In the genomic region with DNA sequence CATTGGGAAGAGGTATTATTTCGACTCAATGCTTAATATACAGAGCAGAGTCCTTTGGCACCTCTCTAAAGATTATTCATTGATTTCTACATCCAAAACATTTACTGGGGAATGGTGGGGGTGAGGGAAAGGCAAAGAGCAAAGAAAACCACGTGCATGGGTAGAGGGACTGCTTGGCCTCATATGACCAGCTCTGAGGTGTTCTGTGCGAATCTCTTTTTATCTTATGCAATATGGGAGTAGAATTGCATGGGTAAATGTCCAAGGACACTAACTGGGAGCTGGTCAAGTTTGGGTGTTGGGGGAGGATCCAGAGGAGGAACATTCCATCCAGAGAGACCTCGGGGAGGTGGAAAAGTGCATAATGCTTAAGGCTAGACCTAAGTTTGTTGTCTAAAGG, we compare ENCODE assay signal across 30 mouse cellular contexts. TPM values are rescaled to one million over a fixed set of nuclear protein-coding genes. Genes with fewer than 3 reads are reported as not detected.
A peak's percentile ranks its signal among the peaks of the same experiment; 100 is the strongest.
DNase-seq lines count a peak whose midpoint lies in the region; ATAC-seq and TF ChIP-seq lines count a peak whose summit lies in the region.
"Had no signal": no experiment of that assay in that cellular context is flagged by ENCODE, and none has a peak within 500 bp of the region (broad histone marks: within the 10 kb centered on the region; RNA-seq: fewer than 3 reads in every experiment).

No protein-coding gene starts in this region.

- no peak for TF ChIP-seq CTCF in liver, embryonic 14.5 days (IDR thresholded peaks at IDR 0.05; ENCODE audit: low read depth)
- TF ChIP-seq CTCF in liver, postnatal 0 days (IDR thresholded peaks at IDR 0.05; ENCODE audit: low read depth): no peak

- WGBS in liver, embryonic 14.5 days (ENCODE audit: insufficient replicate concordance): 35% methylated on average over 4 of the region's 4 CpGs
- 42% methylated on average over 4 of the region's 4 CpGs for WGBS in liver, embryonic 12.5 days (ENCODE audit: insufficient replicate concordance)
- WGBS in liver, embryonic 16.5 days (ENCODE audit: insufficient replicate concordance): 41% methylated on average over 4 of the region's 4 CpGs
- WGBS in liver, postnatal 0 days (ENCODE audit: insufficient replicate concordance): 45% methylated on average over 4 of the region's 4 CpGs

- DNase-seq in heart, adult 11 months: peak; percentile 13
- no peak for DNase-seq in heart, adult 18-20 months
- no peak for DNase-seq in liver, embryonic 14.5 days (ENCODE audit: low read depth in 3 of 3, low spot score in 3 of 3)
- peak; percentile 33 for DNase-seq in liver, postnatal 0 days
- DNase-seq in thymus, postnatal 4 days: no peak
- DNase-seq: adrenal gland, postnatal 10 days; adrenal gland, postnatal 25 days; cerebellum, adult 11 months; cerebellum, adult 18-20 months; cerebellum, adult 8-10 months; cerebellum, adult 9-11 months; cerebellum, postnatal 14 days; cerebellum, postnatal 36 days; embryo, embryonic 11 days had no signal

- H3K4me3 ChIP-seq in liver, embryonic 14.5 days (ENCODE audit: insufficient read depth in 1 of 2, low read depth in 2 of 2, low read length in 2 of 2): no peak overlapping the region
- H3K4me3 ChIP-seq in liver, embryonic 12.5 days: no peak overlapping the region
- no peak overlapping the region for H3K4me3 ChIP-seq in liver, embryonic 16.5 days (ENCODE audit: low read depth, low read length)
- H3K4me3 ChIP-seq in liver, postnatal 0 days (ENCODE audit: low read depth, low read length): no peak overlapping the region
- H3K4me3 ChIP-seq: embryonic facial prominence, embryonic 13.5 days; embryonic facial prominence, embryonic 15.5 days; erythroblast, embryonic 14.5 days; forebrain, embryonic 10.5 days; forebrain, embryonic 12.5 days had no signal

- H3K36me3 ChIP-seq in liver, embryonic 14.5 days (replicated peaks; ENCODE audit: control insufficient read depth, insufficient read depth, low read depth): no peaks in the 10 kb centered on the region
- H3K36me3 ChIP-seq in liver, embryonic 12.5 days: no peaks in the 10 kb centered on the region
- H3K36me3 ChIP-seq in liver, embryonic 16.5 days (ENCODE audit: control insufficient read depth, insufficient read depth): no peaks in the 10 kb centered on the region
- peaks cover 12% of the 10 kb centered on the region; the same call in 1 of the 2 replicates for H3K36me3 ChIP-seq in liver, postnatal 0 days (replicated peaks; ENCODE audit: insufficient read depth, low read length)
- H3K36me3 ChIP-seq: embryonic facial prominence, embryonic 13.5 days; embryonic facial prominence, embryonic 15.5 days; forebrain, embryonic 10.5 days; forebrain, embryonic 12.5 days had no signal

- H3K9ac ChIP-seq in liver, embryonic 14.5 days (replicated peaks): no peak overlapping the region
- H3K9ac ChIP-seq in liver, embryonic 12.5 days: no peak overlapping the region
- no peak overlapping the region for H3K9ac ChIP-seq in liver, embryonic 16.5 days (ENCODE audit: low read depth, low read length)
- H3K9ac ChIP-seq in liver, postnatal 0 days (replicated peaks): no peak overlapping the region
- H3K9ac ChIP-seq: embryonic facial prominence, embryonic 13.5 days; embryonic facial prominence, embryonic 15.5 days; forebrain, embryonic 12.5 days had no signal

- no peaks in the 10 kb centered on the region for H3K9me3 ChIP-seq in liver, embryonic 14.5 days (ENCODE audit: control insufficient read depth, low read length)
- H3K9me3 ChIP-seq in liver, embryonic 12.5 days (replicated peaks): no peaks in the 10 kb centered on the region
- no peaks in the 10 kb centered on the region for H3K9me3 ChIP-seq in liver, embryonic 16.5 days (replicated peaks; ENCODE audit: control insufficient read depth, low read length)
- no peaks in the 10 kb centered on the region for H3K9me3 ChIP-seq in liver, postnatal 0 days (ENCODE audit: low read length)
- H3K9me3 ChIP-seq: embryonic facial prominence, embryonic 13.5 days; embryonic facial prominence, embryonic 15.5 days; forebrain, embryonic 10.5 days; forebrain, embryonic 12.5 days had no signal

- peak; percentile 26; the same call in 1 of the 2 replicates for ATAC-seq in liver, embryonic 14.5 days (ENCODE audit: insufficient read depth)
- ATAC-seq in liver, embryonic 12.5 days: no peak
- peak; percentile 85 for ATAC-seq in liver, embryonic 16.5 days (ENCODE audit: low read depth)
- peak; percentile 40 for ATAC-seq in liver, postnatal 0 days
- ATAC-seq: forebrain, embryonic 14.5 days; forebrain, embryonic 16.5 days had no signal

- no peak overlapping the region for H3K4me2 ChIP-seq in liver, embryonic 14.5 days (ENCODE audit: low read depth)
- H3K4me2 ChIP-seq in liver, embryonic 12.5 days: no peak overlapping the region
- H3K4me2 ChIP-seq in liver, embryonic 16.5 days (ENCODE audit: low read depth, low read length): no peak overlapping the region
- no peak overlapping the region for H3K4me2 ChIP-seq in liver, postnatal 0 days (ENCODE audit: low read depth, low read length)
- H3K4me2 ChIP-seq: embryonic facial prominence, embryonic 13.5 days; embryonic facial prominence, embryonic 15.5 days; forebrain, embryonic 12.5 days had no signal

- no peak for TF ChIP-seq EP300 in liver, embryonic 14.5 days (IDR thresholded peaks at IDR 0.05; ENCODE audit: low read depth)
- TF ChIP-seq EP300 in liver, postnatal 0 days (IDR thresholded peaks at IDR 0.05; ENCODE audit: low read depth): peak; percentile 69

- no peaks in the 10 kb centered on the region for H3K27me3 ChIP-seq in liver, embryonic 14.5 days (ENCODE audit: control insufficient read depth, insufficient read depth, low read length)
- no peaks in the 10 kb centered on the region for H3K27me3 ChIP-seq in liver, embryonic 12.5 days (replicated peaks)
- H3K27me3 ChIP-seq in liver, embryonic 16.5 days (ENCODE audit: control insufficient read depth, insufficient read depth, low read depth, low read length): no peaks in the 10 kb centered on the region
- H3K27me3 ChIP-seq in liver, postnatal 0 days (ENCODE audit: insufficient read depth, low read length): no peaks in the 10 kb centered on the region
- H3K27me3 ChIP-seq: embryonic facial prominence, embryonic 13.5 days; embryonic facial prominence, embryonic 15.5 days; forebrain, embryonic 12.5 days had no signal

- 0 out of 4 replicates have a peak, but pooled peaks cover 0 to 2% of the 10 kb centered on the region in 2 experiments for H3K4me1 ChIP-seq in liver, embryonic 14.5 days (replicated peaks; ENCODE audit: control insufficient read depth in 2 of 2, insufficient read depth in 2 of 2, low read length in 1 of 2)
- H3K4me1 ChIP-seq in liver, embryonic 12.5 days: no peaks in the 10 kb centered on the region
- H3K4me1 ChIP-seq in liver, embryonic 16.5 days (ENCODE audit: control insufficient read depth, low read depth, low read length): peaks cover 3% of the 10 kb centered on the region
- peaks cover 3% of the 10 kb centered on the region; the same call in 1 of the 2 replicates for H3K4me1 ChIP-seq in liver, postnatal 0 days (ENCODE audit: insufficient read depth)
- H3K4me1 ChIP-seq: embryonic facial prominence, embryonic 13.5 days; embryonic facial prominence, embryonic 15.5 days; forebrain, embryonic 10.5 days; forebrain, embryonic 12.5 days had no signal

- H3K27ac ChIP-seq in liver, embryonic 14.5 days: no peak overlapping the region
- H3K27ac ChIP-seq in liver, embryonic 12.5 days: no peak overlapping the region
- H3K27ac ChIP-seq in liver, embryonic 16.5 days (ENCODE audit: low read length): no peak overlapping the region
- H3K27ac ChIP-seq in liver, postnatal 0 days (ENCODE audit: low read depth): no peak overlapping the region; the same call in 1 of the 2 replicates
- H3K27ac ChIP-seq: embryonic facial prominence, embryonic 13.5 days; embryonic facial prominence, embryonic 15.5 days; forebrain, embryonic 10.5 days; forebrain, embryonic 12.5 days had no signal

RNA-seq across cellular contexts. Expression of gene Mat1a, which starts 8.1 kb away (rescaled TPM):
- total RNA-seq in heart, adult 18-20 months (2021): not detected
- polyA plus RNA-seq in liver, embryonic 14.5 days (2012; rRNA removed): 7.7 and 8.3 TPM in 2 replicates
- 20.4 and 25.0 TPM in 2 replicates for polyA plus RNA-seq in liver, embryonic 14.5 days (2014; fragmentation: Nextera tagmentation; extraction: Ambion mirVana)
- 0.54 and 0.55 TPM in 2 replicates for polyA plus RNA-seq in liver, embryonic 12.5 days (2016; fragmentation: Nextera tagmentation; extraction: Ambion mirVana)
- polyA plus RNA-seq in liver, embryonic 16.5 days (2015; fragmentation: Nextera tagmentation; extraction: Ambion mirVana): 111 and 144 TPM in 2 replicates
- 1,129 and 1,137 TPM in 2 replicates for polyA plus RNA-seq in liver, postnatal 0 days (2015; fragmentation: Nextera tagmentation; extraction: Ambion mirVana)
- total RNA-seq: adrenal gland, postnatal 25 days; common myeloid progenitor, adult 5-6 weeks; MEL had no signal
- polyA plus RNA-seq: C2C12; embryonic facial prominence, embryonic 11.5 days; embryonic facial prominence, embryonic 13.5 days; embryonic facial prominence, embryonic 15.5 days; erythroblast, embryonic 14.5 days; forebrain, embryonic 10.5 days; forebrain, embryonic 12.5 days; forebrain, embryonic 14.5 days; forebrain, embryonic 16.5 days had no signal

RNA-seq across cellular contexts. Expression of gene Sftpa1, which starts 18.6 kb away (rescaled TPM):
- total RNA-seq in heart, adult 18-20 months (2021): 1 to 10 TPM in 1 of 2 experiments, not detected in 1; 6.4 TPM
- polyA plus RNA-seq in liver, embryonic 14.5 days (2012; rRNA removed): 0.01 and 0.10 TPM in 2 replicates
- polyA plus RNA-seq in liver, embryonic 14.5 days (2014; fragmentation: Nextera tagmentation; extraction: Ambion mirVana): 0.19 and 0.33 TPM in 2 replicates
- not detected in 2 replicates for polyA plus RNA-seq in liver, embryonic 12.5 days (2016; fragmentation: Nextera tagmentation; extraction: Ambion mirVana)
- 0.11 and 0.21 TPM in 2 replicates for polyA plus RNA-seq in liver, embryonic 16.5 days (2015; fragmentation: Nextera tagmentation; extraction: Ambion mirVana)
- 0.33 and 1.3 TPM in 2 replicates for polyA plus RNA-seq in liver, postnatal 0 days (2015; fragmentation: Nextera tagmentation; extraction: Ambion mirVana)
- total RNA-seq: common myeloid progenitor, adult 5-6 weeks; ES-E14; MEL had no signal
- polyA plus RNA-seq: brain, embryonic 14.5 days; C2C12; embryonic facial prominence, embryonic 11.5 days; embryonic facial prominence, embryonic 13.5 days; embryonic facial prominence, embryonic 15.5 days; erythroblast, embryonic 14.5 days; forebrain, embryonic 10.5 days; forebrain, embryonic 12.5 days; forebrain, embryonic 14.5 days; forebrain, embryonic 16.5 days had no signal

RNA-seq across cellular contexts. Expression of gene Mbl1, which starts 38.3 kb away (rescaled TPM):
- total RNA-seq in heart, adult 18-20 months (2021): not detected
- polyA plus RNA-seq in liver, embryonic 14.5 days (2012; rRNA removed): 5.5 and 9.6 TPM in 2 replicates
- polyA plus RNA-seq in liver, embryonic 14.5 days (2014; fragmentation: Nextera tagmentation; extraction: Ambion mirVana): 26.0 and 27.5 TPM in 2 replicates
- 9.2 and 9.9 TPM in 2 replicates for polyA plus RNA-seq in liver, embryonic 12.5 days (2016; fragmentation: Nextera tagmentation; extraction: Ambion mirVana)
- 34.3 and 36.5 TPM in 2 replicates for polyA plus RNA-seq in liver, embryonic 16.5 days (2015; fragmentation: Nextera tagmentation; extraction: Ambion mirVana)
- polyA plus RNA-seq in liver, postnatal 0 days (2015; fragmentation: Nextera tagmentation; extraction: Ambion mirVana): 66.5 and 67.0 TPM in 2 replicates
- total RNA-seq: adrenal gland, adult 18-20 months; adrenal gland, postnatal 25 days; common myeloid progenitor, adult 5-6 weeks; ES-E14; MEL had no signal
- polyA plus RNA-seq: brain, embryonic 14.5 days; C2C12; embryonic facial prominence, embryonic 11.5 days; embryonic facial prominence, embryonic 13.5 days; embryonic facial prominence, embryonic 15.5 days; erythroblast, embryonic 14.5 days; forebrain, embryonic 10.5 days; forebrain, embryonic 12.5 days; forebrain, embryonic 14.5 days; forebrain, embryonic 16.5 days had no signal

RNA-seq across cellular contexts. Expression of gene Dydc1, which starts 40.2 kb away (rescaled TPM):
- not detected for total RNA-seq in heart, adult 18-20 months (2021)
- 0.03 TPM in 1 of 2 replicates, not detected in the other for polyA plus RNA-seq in liver, embryonic 14.5 days (2012; rRNA removed)
- 0.11 TPM in 1 of 2 replicates, not detected in the other for polyA plus RNA-seq in liver, embryonic 14.5 days (2014; fragmentation: Nextera tagmentation; extraction: Ambion mirVana)
- not detected in 2 replicates for polyA plus RNA-seq in liver, embryonic 12.5 days (2016; fragmentation: Nextera tagmentation; extraction: Ambion mirVana)
- not detected in 2 replicates for polyA plus RNA-seq in liver, embryonic 16.5 days (2015; fragmentation: Nextera tagmentation; extraction: Ambion mirVana)
- not detected in 2 replicates for polyA plus RNA-seq in liver, postnatal 0 days (2015; fragmentation: Nextera tagmentation; extraction: Ambion mirVana)
- total RNA-seq: adrenal gland, adult 18-20 months; adrenal gland, postnatal 10 days; adrenal gland, postnatal 25 days; common myeloid progenitor, adult 5-6 weeks; ES-E14; MEL had no signal
- polyA plus RNA-seq: C2C12; embryonic facial prominence, embryonic 11.5 days; embryonic facial prominence, embryonic 13.5 days; erythroblast, embryonic 14.5 days; forebrain, embryonic 10.5 days; forebrain, embryonic 12.5 days; forebrain, embryonic 16.5 days had no signal

RNA-seq across cellular contexts. Expression of gene Dydc2, which starts 43.9 kb away (rescaled TPM):
- total RNA-seq in heart, adult 18-20 months (2021): not detected
- not detected in 2 replicates for polyA plus RNA-seq in liver, embryonic 14.5 days (2012; rRNA removed)
- not detected in 2 replicates for polyA plus RNA-seq in liver, embryonic 14.5 days (2014; fragmentation: Nextera tagmentation; extraction: Ambion mirVana)
- polyA plus RNA-seq in liver, embryonic 12.5 days (2016; fragmentation: Nextera tagmentation; extraction: Ambion mirVana): not detected in 2 replicates
- not detected in 2 replicates for polyA plus RNA-seq in liver, embryonic 16.5 days (2015; fragmentation: Nextera tagmentation; extraction: Ambion mirVana)
- polyA plus RNA-seq in liver, postnatal 0 days (2015; fragmentation: Nextera tagmentation; extraction: Ambion mirVana): not detected in 2 replicates
- total RNA-seq: adrenal gland, postnatal 10 days; common myeloid progenitor, adult 5-6 weeks; ES-E14; MEL had no signal
- polyA plus RNA-seq: embryonic facial prominence, embryonic 11.5 days; embryonic facial prominence, embryonic 13.5 days; erythroblast, embryonic 14.5 days; forebrain, embryonic 12.5 days had no signal

Comparison
In these comparisons a context has a peak if more than half of its experiments do, and no peak if none do; other contexts are left out.
1. DNase-seq: peak in heart, adult 11 months (single experiment) and liver, postnatal 0 days (single experiment); none in heart, adult 18-20 months (0 of 2), liver, embryonic 14.5 days (0 of 3) and thymus, postnatal 4 days (single experiment).